Mouse (Mus musculus): ENCODE measurements around the gene Olfr835. TPM values are rescaled to one million over a fixed set of nuclear protein-coding genes. Genes with fewer than 3 reads are reported as not detected.

The Olfr835 gene
- not detected in 2 replicates for polyA plus RNA-seq (2015; fragmentation: Nextera tagmentation; extraction: Ambion mirVana)

- Histone ChIP-seq H3K4me3 (replicated peaks) (no peak within 1 kb of the TSS), H3K27ac (no peak within 1 kb of the TSS), H3K36me3 (no peaks in the 10 kb centered on the region), H3K4me2 (replicated peaks) (no peak within 1 kb of the TSS), H3K9ac (no peak within 1 kb of the TSS), H3K27me3 (replicated peaks) (no peaks in the 10 kb centered on the region), H3K9me3 (no peaks in the 10 kb centered on the region), H3K4me1 (replicated peaks) (no peaks in the 10 kb centered on the region)
- no peak for ATAC-seq
- WGBS, result 48% methylated on average over 1 of the region's 1 CpGs
Measured at GRCm38 (mm10) chr9:19032435-19032834, at the start of gene Olfr835. TSS of gene Olfr835 (plus strand) at chr9:19032735.

GRCm38 (mm10) chr9:18987690-18988089 lies 44.8 kb upstream of the Olfr835 start, which contains the start of gene Olfr834:
TSS of gene Olfr834 (plus strand) at chr9:18987990.
- no peaks in the 10 kb centered on the region for H3K9me3 ChIP-seq
- no peak within 1 kb of the TSS for H3K4me3 ChIP-seq (replicated peaks)
- no peak within 1 kb of the TSS for H3K27ac ChIP-seq
- no peak within 1 kb of the TSS for H3K4me2 ChIP-seq (replicated peaks)
- H3K36me3 ChIP-seq, result no peaks in the 10 kb centered on the region
- 89% methylated on average over 3 of the region's 3 CpGs for WGBS
- H3K4me1 ChIP-seq (replicated peaks), result no peaks in the 10 kb centered on the region
- no peaks in the 10 kb centered on the region for H3K27me3 ChIP-seq (replicated peaks)
- H3K9ac ChIP-seq, result no peak within 1 kb of the TSS
- ATAC-seq, result no peak

GRCm38 (mm10) chr9:19084986-19085385 lies 52.5 kb downstream of the Olfr835 start:
- WGBS, result 24% methylated on average over 3 of the region's 3 CpGs
- no peaks in the 10 kb centered on the region for H3K36me3 ChIP-seq
- no peaks in the 10 kb centered on the region for H3K4me1 ChIP-seq (replicated peaks)
- no peak overlapping the region for H3K27ac ChIP-seq
- ATAC-seq, result no peak
- H3K27me3 ChIP-seq (replicated peaks), result no peaks in the 10 kb centered on the region
- H3K4me2 ChIP-seq (replicated peaks), result no peak overlapping the region
- H3K9ac ChIP-seq, result no peak overlapping the region
- no peak overlapping the region for H3K4me3 ChIP-seq (replicated peaks)
- no peaks in the 10 kb centered on the region for H3K9me3 ChIP-seq

Other genes with a start within 250 kb of the Olfr835 start
- not detected in 2 replicates for gene Olfr828, start 213.2 kb upstream of the Olfr835 start, polyA plus RNA-seq (2015; fragmentation: Nextera tagmentation; extraction: Ambion mirVana)
- not detected in 2 replicates for gene Olfr829, start 177.8 kb upstream of the Olfr835 start, polyA plus RNA-seq (2015; fragmentation: Nextera tagmentation; extraction: Ambion mirVana)
- not detected in 2 replicates for gene Olfr830, start 158.0 kb upstream of the Olfr835 start, polyA plus RNA-seq (2015; fragmentation: Nextera tagmentation; extraction: Ambion mirVana)
- not detected in 2 replicates for gene Olfr832, start 95.6 kb upstream of the Olfr835 start, polyA plus RNA-seq (2015; fragmentation: Nextera tagmentation; extraction: Ambion mirVana)
- not detected in 2 replicates for gene Olfr834, start 44.7 kb upstream of the Olfr835 start, polyA plus RNA-seq (2015; fragmentation: Nextera tagmentation; extraction: Ambion mirVana)
- not detected in 2 replicates for gene Olfr836, start 87.6 kb downstream of the Olfr835 start, polyA plus RNA-seq (2015; fragmentation: Nextera tagmentation; extraction: Ambion mirVana)
- not detected in 2 replicates for gene Olfr837, start 103.6 kb downstream of the Olfr835 start, polyA plus RNA-seq (2015; fragmentation: Nextera tagmentation; extraction: Ambion mirVana)
- gene Olfr839-ps1, start 144.6 kb downstream of the Olfr835 start, polyA plus RNA-seq (2015; fragmentation: Nextera tagmentation; extraction: Ambion mirVana), result not detected in 2 replicates
- not detected in 2 replicates for gene Olfr843, start 219.3 kb downstream of the Olfr835 start, polyA plus RNA-seq (2015; fragmentation: Nextera tagmentation; extraction: Ambion mirVana)